Mouse (Mus musculus): Measurements from ENCODE around the gene Anxa8. TPM values are rescaled to one million over a fixed set of nuclear protein-coding genes. Genes with fewer than 3 reads are reported as not detected.

Gene Anxa8
- polyA plus RNA-seq, 1 experiment from 2014 or later, result 0.41 TPM

GRCm38 (mm10) chr14:34089796-34090195 lies 4.0 kb downstream of the Anxa8 start:
- 91% methylated on average over 8 of the region's 8 CpGs for WGBS
- Histone ChIP-seq H3K27ac (replicated peaks) (no peak overlapping the region), H3K9me3 (replicated peaks) (no peaks in the 10 kb centered on the region), H3K27me3 (replicated peaks) (no peaks in the 10 kb centered on the region), H3K36me3 (no peaks in the 10 kb centered on the region), H3K9ac (replicated peaks) (no peak overlapping the region), H3K4me1 (no peaks in the 10 kb centered on the region), H3K4me3 (replicated peaks) (no peak overlapping the region), H3K4me2 (no peak overlapping the region)
- ATAC-seq (ENCODE audit: low FRiP score), result no peak

GRCm38 (mm10) chr14:34091475-34091874 lies 5.7 kb downstream of the Anxa8 start:
- no peaks in the 10 kb centered on the region for H3K36me3 ChIP-seq
- H3K27ac ChIP-seq (replicated peaks), result no peak overlapping the region
- H3K4me2 ChIP-seq, result no peak overlapping the region
- H3K9me3 ChIP-seq (replicated peaks), result no peaks in the 10 kb centered on the region
- no peak overlapping the region for H3K4me3 ChIP-seq (replicated peaks)
- H3K4me1 ChIP-seq, result no peaks in the 10 kb centered on the region
- no peak for ATAC-seq (ENCODE audit: low FRiP score)
- H3K27me3 ChIP-seq (replicated peaks), result no peaks in the 10 kb centered on the region
- H3K9ac ChIP-seq (replicated peaks), result no peak overlapping the region
- 84% methylated on average over 5 of the region's 5 CpGs for WGBS

- 100% methylated on average over 1 of the region's 1 CpGs for WGBS
- H3K9me3 ChIP-seq (replicated peaks), result no peaks in the 10 kb centered on the region
- no peak for ATAC-seq (ENCODE audit: low FRiP score)
Measured at GRCm38 (mm10) chr14:34092856-34093255, 7.1 kb downstream of the Anxa8 start.

GRCm38 (mm10) chr14:34096161-34096560 lies 10.4 kb downstream of the Anxa8 start:
- WGBS, result 72% methylated on average over 5 of the region's 5 CpGs

More at GRCm38 (mm10) chr14:34092856-34093255, 7.1 kb downstream of the Anxa8 start:
- H3K36me3 ChIP-seq, result no peaks in the 10 kb centered on the region
- no peak overlapping the region for H3K4me3 ChIP-seq (replicated peaks)
- no peaks in the 10 kb centered on the region for H3K4me1 ChIP-seq
- no peaks in the 10 kb centered on the region for H3K27me3 ChIP-seq (replicated peaks)
- H3K27ac ChIP-seq (replicated peaks), result no peak overlapping the region
- H3K9ac ChIP-seq (replicated peaks), result no peak overlapping the region
- H3K4me2 ChIP-seq, result no peak overlapping the region

GRCm38 (mm10) chr14:34102601-34103000 lies 16.8 kb downstream of the Anxa8 start, which contains the start of gene A630023A22Rik:
A630023A22Rik (minus strand) TSS chr14:34102754.
- H3K9me3 ChIP-seq (replicated peaks), result no peaks in the 10 kb centered on the region

More at GRCm38 (mm10) chr14:34096161-34096560, 10.4 kb downstream of the Anxa8 start:
- Histone ChIP-seq H3K36me3 (no peaks in the 10 kb centered on the region), H3K4me2 (no peak overlapping the region), H3K27ac (replicated peaks) (no peak overlapping the region), H3K9ac (replicated peaks) (no peak overlapping the region), H3K9me3 (replicated peaks) (no peaks in the 10 kb centered on the region), H3K4me3 (replicated peaks) (no peak overlapping the region), H3K27me3 (replicated peaks) (no peaks in the 10 kb centered on the region), H3K4me1 (no peaks in the 10 kb centered on the region)
- ATAC-seq (ENCODE audit: low FRiP score), result no peak

GRCm38 (mm10) chr14:34103855-34104254 lies 18.1 kb downstream of the Anxa8 start:
- Histone ChIP-seq H3K4me3 (replicated peaks) (no peak overlapping the region), H3K4me2 (no peak overlapping the region), H3K36me3 (no peaks in the 10 kb centered on the region), H3K27ac (replicated peaks) (no peak overlapping the region), H3K4me1 (no peaks in the 10 kb centered on the region), H3K9ac (replicated peaks) (no peak overlapping the region), H3K27me3 (replicated peaks) (no peaks in the 10 kb centered on the region), H3K9me3 (replicated peaks) (no peaks in the 10 kb centered on the region)
- WGBS, result 89% methylated on average over 3 of the region's 3 CpGs
- no peak for ATAC-seq (ENCODE audit: low FRiP score)

More at GRCm38 (mm10) chr14:34102601-34103000, 16.8 kb downstream of the Anxa8 start, which contains the start of gene A630023A22Rik:
- H3K27ac ChIP-seq (replicated peaks), result no peak within 1 kb of the TSS
- no peak within 1 kb of the TSS for H3K9ac ChIP-seq (replicated peaks)
- no peak within 1 kb of the TSS for H3K4me2 ChIP-seq
- 78% methylated on average over 5 of the region's 5 CpGs for WGBS
- no peak for ATAC-seq (ENCODE audit: low FRiP score)
- no peaks in the 10 kb centered on the region for H3K27me3 ChIP-seq (replicated peaks)
- no peaks in the 10 kb centered on the region for H3K36me3 ChIP-seq
- H3K4me3 ChIP-seq (replicated peaks), result no peak within 1 kb of the TSS
- H3K4me1 ChIP-seq, result no peaks in the 10 kb centered on the region

- Histone ChIP-seq H3K4me1 (no peaks in the 10 kb centered on the region), H3K27ac (replicated peaks) (no peak overlapping the region), H3K27me3 (replicated peaks) (no peaks in the 10 kb centered on the region), H3K4me2 (no peak overlapping the region), H3K36me3 (no peaks in the 10 kb centered on the region), H3K9ac (replicated peaks) (no peak overlapping the region), H3K4me3 (replicated peaks) (no peak overlapping the region), H3K9me3 (replicated peaks) (no peaks in the 10 kb centered on the region)
- no peak for ATAC-seq (ENCODE audit: low FRiP score)
- 23% methylated on average over 8 of the region's 8 CpGs for WGBS
Measured at GRCm38 (mm10) chr14:34104892-34105291, 19.1 kb downstream of the Anxa8 start.

GRCm38 (mm10) chr14:34106389-34107062 lies 20.7 kb downstream of the Anxa8 start:
- Histone ChIP-seq H3K4me1 (no peaks in the 10 kb centered on the region), H3K27me3 (replicated peaks) (no peaks in the 10 kb centered on the region), H3K36me3 (no peaks in the 10 kb centered on the region), H3K9ac (replicated peaks) (no peak overlapping the region), H3K4me2 (no peak overlapping the region), H3K27ac (replicated peaks) (no peak overlapping the region), H3K4me3 (replicated peaks) (no peak overlapping the region), H3K9me3 (replicated peaks) (no peaks in the 10 kb centered on the region)
- no peak for ATAC-seq (ENCODE audit: low FRiP score)
- WGBS, result 60% methylated on average over 12 of the region's 12 CpGs

GRCm38 (mm10) chr14:34107594-34107993 lies 21.8 kb downstream of the Anxa8 start:
- H3K36me3 ChIP-seq, result no peaks in the 10 kb centered on the region
- no peak overlapping the region for H3K9ac ChIP-seq (replicated peaks)
- ATAC-seq (ENCODE audit: low FRiP score), result no peak
- H3K4me1 ChIP-seq, result no peaks in the 10 kb centered on the region
- H3K4me2 ChIP-seq, result no peak overlapping the region
- no peaks in the 10 kb centered on the region for H3K9me3 ChIP-seq (replicated peaks)
- H3K4me3 ChIP-seq (replicated peaks), result no peak overlapping the region
- no peak overlapping the region for H3K27ac ChIP-seq (replicated peaks)
- 91% methylated on average over 4 of the region's 4 CpGs for WGBS
- no peaks in the 10 kb centered on the region for H3K27me3 ChIP-seq (replicated peaks)

- no peak overlapping the region for H3K27ac ChIP-seq (replicated peaks)
- no peaks in the 10 kb centered on the region for H3K9me3 ChIP-seq (replicated peaks)
- 92% methylated on average over 4 of the region's 4 CpGs for WGBS
- no peak for ATAC-seq (ENCODE audit: low FRiP score)
- no peak overlapping the region for H3K4me2 ChIP-seq
- H3K36me3 ChIP-seq, result no peaks in the 10 kb centered on the region
- H3K27me3 ChIP-seq (replicated peaks), result no peaks in the 10 kb centered on the region
- no peak overlapping the region for H3K4me3 ChIP-seq (replicated peaks)
- H3K9ac ChIP-seq (replicated peaks), result no peak overlapping the region
- no peaks in the 10 kb centered on the region for H3K4me1 ChIP-seq
Measured at GRCm38 (mm10) chr14:34114311-34114710, 28.5 kb downstream of the Anxa8 start.

- no peak for ATAC-seq (ENCODE audit: low FRiP score)
- Histone ChIP-seq H3K27me3 (replicated peaks) (no peaks in the 10 kb centered on the region), H3K4me1 (0 out of 2 replicates have a peak, but pooled peaks cover 4% of the 10 kb centered on the region), H3K4me3 (replicated peaks) (no peak overlapping the region), H3K9ac (replicated peaks) (no peak overlapping the region), H3K27ac (replicated peaks) (no peak overlapping the region), H3K9me3 (replicated peaks) (no peaks in the 10 kb centered on the region), H3K36me3 (no peaks in the 10 kb centered on the region), H3K4me2 (no peak overlapping the region)
- WGBS, result 82% methylated on average over 7 of the region's 7 CpGs
Measured at GRCm38 (mm10) chr14:34119046-34119723, 33.4 kb downstream of the Anxa8 start.
